Mouse (Mus musculus) lung, adult 2 months (tissue): ENCODE results near the gene Pde10a.

Source experiments
- CTCF ChIP-seq: fragments of 200-500 bp; IDR thresholded peaks from 2 replicates; pipeline ENCODE4 v1.5.1; 2011; ENCODE audit warnings: mild to moderate bottlenecking, low read length, control low read depth; ENCODE audit not compliant: insufficient read depth
- POLR2A ChIP-seq: fragments of 200-500 bp; IDR thresholded peaks from 2 replicates; pipeline ENCODE4 v1.6.1; 2011; ENCODE audit warnings: low read depth, mild to moderate bottlenecking, control low read depth, low read length, borderline replicate concordance; ENCODE audit errors: extremely low read depth

- TF ChIP-seq CTCF = no peak
- no peak for TF ChIP-seq POLR2A
Observed at GRCm38 (mm10) chr17:8647372-8647871, 122.2 kb downstream of the Pde10a start.
